Mouse (Mus musculus): Measurements from ENCODE around the gene Rora.

DNA sequence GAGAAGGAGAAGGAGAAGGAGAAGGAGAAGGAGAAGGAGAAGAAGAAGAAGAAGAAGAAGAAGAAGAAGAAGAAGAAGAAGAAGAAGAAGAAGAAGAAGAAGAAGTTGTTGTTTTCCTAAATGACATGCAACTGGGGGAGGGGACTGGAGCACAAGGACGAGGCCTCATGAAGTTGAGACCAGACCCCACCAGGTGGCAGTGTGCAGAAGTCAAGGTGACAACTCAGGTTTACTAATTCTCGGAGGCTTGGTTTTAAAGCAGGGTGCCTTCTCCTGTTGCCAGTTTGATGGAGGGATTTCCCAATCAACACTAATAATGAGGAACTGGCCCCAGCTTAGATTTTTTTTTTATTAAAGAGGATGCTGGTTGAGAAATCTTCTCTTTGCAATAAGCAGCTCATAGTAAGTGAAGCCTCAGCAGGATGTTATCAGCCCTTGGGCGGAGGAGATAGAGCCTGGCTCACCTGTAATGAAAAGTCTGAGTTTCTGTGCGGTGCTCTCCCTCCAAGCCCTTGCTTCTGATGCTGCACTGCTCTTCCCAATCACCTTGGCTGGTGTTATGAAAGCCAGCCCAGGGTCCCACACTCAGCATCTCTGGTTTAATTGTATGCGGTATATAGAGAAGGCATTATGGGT lies 303.5 kb downstream of the Rora start:
- TF ChIP-seq CTCF (IDR thresholded peaks at IDR 0.05; ENCODE audit: control insufficient read depth, insufficient read depth, low read length) (peak; percentile 42; the same call in 1 of the 2 replicates), POLR2A (IDR thresholded peaks at IDR 0.05; ENCODE audit: borderline replicate concordance, control insufficient read depth, low read depth, low read length) (no peak)
